Mouse (Mus musculus): ENCODE data around the gene Sult1a1.

DNA sequence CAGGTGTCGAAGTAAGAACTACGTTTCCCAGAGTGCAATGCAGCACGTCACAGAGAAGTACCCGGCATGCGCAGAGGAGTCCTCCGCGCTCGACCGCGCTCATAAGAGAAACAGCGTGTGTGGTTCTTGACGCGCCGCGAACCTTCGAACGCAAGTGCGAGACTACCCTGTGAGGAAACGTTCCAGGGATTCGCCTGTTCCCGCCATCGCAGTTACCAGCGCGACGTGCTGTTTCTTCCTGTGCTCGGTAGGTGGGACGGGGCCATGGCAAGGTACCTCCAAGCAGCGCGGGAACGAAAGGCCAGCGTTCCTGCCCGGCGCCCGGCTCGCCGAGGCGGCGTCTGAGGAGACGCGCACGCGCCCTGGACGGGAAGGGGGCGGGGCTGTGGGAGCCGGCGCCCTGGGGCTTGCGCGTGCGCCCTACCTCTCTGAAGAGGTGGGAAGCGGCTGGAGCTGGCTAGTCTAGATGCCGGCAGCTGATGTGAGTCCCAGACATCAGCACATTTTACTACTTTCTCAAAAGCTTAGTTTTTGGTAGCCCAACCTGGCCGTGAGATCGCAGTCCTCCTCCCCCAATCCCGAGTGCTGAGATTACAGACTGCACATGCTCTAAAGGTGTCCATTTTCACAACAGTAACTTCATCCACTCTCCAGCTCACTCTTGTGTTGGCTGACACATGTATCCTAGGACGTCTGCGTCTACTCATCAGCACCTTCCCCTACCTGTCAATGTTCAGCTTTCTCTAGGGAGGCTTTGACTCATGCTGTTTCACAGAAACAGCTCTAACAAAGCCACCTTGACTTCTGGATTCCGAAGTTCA is 26.8 kb downstream of the Sult1a1 start, which contains the start of gene Sgf29:
- TF ChIP-seq GATA1 (IDR thresholded peaks at IDR 0.05; ENCODE audit: low read length): peak; percentile 38; the same call in 1 of the 2 replicates
- TF ChIP-seq TAL1 (IDR thresholded peaks at IDR 0.05; ENCODE audit: low read length): no peak

Data from erythroblast, embryonic 14.5 days (primary cell).